Mouse (Mus musculus) midbrain, embryonic 12.5 days (tissue): ENCODE data around the gene Tsfm. TPM values are rescaled to one million over a fixed set of nuclear protein-coding genes. Genes with fewer than 3 reads are reported as not detected.
"Not testable (repeated sequence)": the region's sequence is repeated elsewhere in the genome, so short reads cannot be mapped to it uniquely, and the experiment has no call there.

Experiments used
- ATAC-seq: fragments of 200-750 bp; cut with Nextera tagmentation; 2 replicates; pipeline ENCODE4 v1.8.0; 2017; ENCODE audit warnings: low read depth, moderate TSS enrichment, moderate library complexity; ENCODE audit not compliant: low FRiP score
- H3K27ac ChIP-seq: fragments of 300-500 bp; sonication (generic); replicated peaks from 2 replicates; pipeline ENCODE4 v1.5.1; 2016; ENCODE audit warnings: mild to moderate bottlenecking
- H3K27me3 ChIP-seq: fragments of 300-500 bp; sonication (generic); 2 replicates; pipeline ENCODE4 v1.6.1; 2016; ENCODE audit warnings: mild to moderate bottlenecking
- H3K36me3 ChIP-seq: fragments of 300-500 bp; sonication (generic); 2 replicates; pipeline ENCODE4 v1.6.1; 2016
- H3K4me1 ChIP-seq: fragments of 300-500 bp; sonication (generic); 2 replicates; pipeline ENCODE4 v1.6.1; 2016
- H3K4me2 ChIP-seq: fragments of 300-500 bp; sonication (generic); replicated peaks from 2 replicates; pipeline ENCODE4 v1.6.1; 2016; ENCODE audit warnings: mild to moderate bottlenecking, moderate library complexity
- H3K4me3 ChIP-seq: fragments of 300-500 bp; sonication (generic); 2 replicates; pipeline ENCODE4 v1.5.1; 2016; ENCODE audit warnings: mild to moderate bottlenecking
- H3K9ac ChIP-seq: fragments of 300-500 bp; sonication (generic); replicated peaks from 2 replicates; pipeline ENCODE4 v1.6.1; 2016; ENCODE audit warnings: mild to moderate bottlenecking, moderate library complexity
- H3K9me3 ChIP-seq: fragments of 300-500 bp; sonication (generic); 2 replicates; pipeline ENCODE4 v1.6.1; 2016; ENCODE audit warnings: mild to moderate bottlenecking
- WGBS: fragments of 180-500 bp; shearing (Covaris S2); methylation state at CpG from one replicate; pipeline ENCODE4 v1.1.7; 2016; 5-methylcytosine and 5-hydroxymethylcytosine counted together
- polyA plus RNA-seq: library from polyadenylated mRNA; unstranded; fragments of >200 nt; fragmentation: Nextera tagmentation; extraction: Ambion mirVana; gene quantifications from 2 replicates; pipeline ENCODE4 v1.2.1, GENCODE M21; 2016

The Tsfm gene
- polyA plus RNA-seq, 1 experiment from 2014 or later = 79.2 TPM

GRCm38 (mm10) chr10:127062101-127062500 is 31.5 kb upstream of the Tsfm start:
- not testable (repeated sequence) for H3K4me2 ChIP-seq, H3K4me3 ChIP-seq, H3K9ac ChIP-seq, ATAC-seq, H3K9me3 ChIP-seq, H3K27me3 ChIP-seq, H3K27ac ChIP-seq
- H3K36me3 ChIP-seq = peaks cover 31% of the 10 kb centered on the region
- 88% methylated on average over 4 of the region's 4 CpGs for WGBS
- H3K4me1 ChIP-seq = peaks cover 50% of the 10 kb centered on the region

GRCm38 (mm10) chr10:127061513-127061912 is 30.9 kb upstream of the Tsfm start:
- H3K27me3 ChIP-seq = peaks cover 5% of the 10 kb centered on the region; the same call in 1 of the 2 replicates
- H3K4me1 ChIP-seq = peaks cover 48% of the 10 kb centered on the region
- 74% methylated on average over 2 of the region's 2 CpGs for WGBS
- peak overlapping the region; percentile 96 for H3K27ac ChIP-seq
- ATAC-seq = no peak
- H3K9ac ChIP-seq = no peak overlapping the region
- peak overlapping the region; percentile 96; the same call in 1 of the 2 replicates for H3K4me2 ChIP-seq
- H3K4me3 ChIP-seq = no peak overlapping the region
- H3K9me3 ChIP-seq = no peaks in the 10 kb centered on the region
- H3K36me3 ChIP-seq = peaks cover 31% of the 10 kb centered on the region

- WGBS = 26% methylated on average over 5 of the region's 5 CpGs
- no peak for ATAC-seq
- Histone ChIP-seq H3K4me3 (peak overlapping the region; percentile 97), H3K9ac (peak overlapping the region; percentile 99), H3K4me1 (peaks cover 46% of the 10 kb centered on the region), H3K27me3 (peaks cover 5% of the 10 kb centered on the region; the same call in 1 of the 2 replicates), H3K36me3 (peaks cover 31% of the 10 kb centered on the region), H3K27ac (peak overlapping the region; percentile 96), H3K4me2 (peak overlapping the region; percentile 96), H3K9me3 (no peaks in the 10 kb centered on the region)
Observed at GRCm38 (mm10) chr10:127061085-127061484, 30.4 kb upstream of the Tsfm start.

- H3K27me3 ChIP-seq = peaks cover 5% of the 10 kb centered on the region; the same call in 1 of the 2 replicates
- no peaks in the 10 kb centered on the region for H3K9me3 ChIP-seq
- peak; percentile 28 for ATAC-seq
- under 1% methylated on average over 44 of the region's 72 CpGs for WGBS
- peak within 1 kb of the TSS; percentile 97 for H3K4me3 ChIP-seq
- H3K36me3 ChIP-seq = peaks cover 31% of the 10 kb centered on the region
- peak within 1 kb of the TSS; percentile 99 for H3K9ac ChIP-seq
- H3K4me1 ChIP-seq = peaks cover 46% of the 10 kb centered on the region
- peak within 1 kb of the TSS; percentile 96 for H3K27ac ChIP-seq
- H3K4me2 ChIP-seq = peak within 1 kb of the TSS; percentile 96
Observed at GRCm38 (mm10) chr10:127059968-127060916, 29.6 kb upstream of the Tsfm start, which contains the start of gene March9. TSS of gene March9 (minus strand) at chr10:127060184.

- under 1% methylated on average over 56 of the region's 92 CpGs for WGBS
- peak overlapping the region; percentile 96 for H3K4me2 ChIP-seq
- H3K27me3 ChIP-seq = peaks cover 5% of the 10 kb centered on the region; the same call in 1 of the 2 replicates
- ATAC-seq = peak; percentile 5; the same call in 1 of the 2 replicates
- H3K36me3 ChIP-seq = peaks cover 33% of the 10 kb centered on the region
- no peaks in the 10 kb centered on the region for H3K9me3 ChIP-seq
- H3K27ac ChIP-seq = peak overlapping the region; percentile 96
- peak overlapping the region; percentile 97 for H3K4me3 ChIP-seq
- H3K9ac ChIP-seq = peak overlapping the region; percentile 99
- H3K4me1 ChIP-seq = peaks cover 39% of the 10 kb centered on the region
Observed at GRCm38 (mm10) chr10:127059174-127059967, 28.7 kb upstream of the Tsfm start.

- 10% methylated on average over 8 of the region's 8 CpGs for WGBS
Observed at GRCm38 (mm10) chr10:127058708-127059107, 28.1 kb upstream of the Tsfm start.

GRCm38 (mm10) chr10:127058161-127058560 is 27.5 kb upstream of the Tsfm start:
- Histone ChIP-seq H3K4me3 (peak overlapping the region; percentile 97), H3K36me3 (peaks cover 44% of the 10 kb centered on the region), H3K4me1 (peaks cover 39% of the 10 kb centered on the region), H3K9ac (peak overlapping the region; percentile 99), H3K27ac (no peak overlapping the region), H3K4me2 (peak overlapping the region; percentile 96), H3K9me3 (no peaks in the 10 kb centered on the region), H3K27me3 (peaks cover 5% of the 10 kb centered on the region; the same call in 1 of the 2 replicates)
- ATAC-seq = peak; percentile 13; the same call in 1 of the 2 replicates
- WGBS = under 1% methylated on average over 9 of the region's 9 CpGs

More at GRCm38 (mm10) chr10:127058708-127059107, 28.1 kb upstream of the Tsfm start:
- Histone ChIP-seq H3K9me3 (no peaks in the 10 kb centered on the region), H3K27ac (0 out of 2 replicates have a peak overlapping the region, but pooled peaks have one; percentile 96), H3K27me3 (peaks cover 5% of the 10 kb centered on the region; the same call in 1 of the 2 replicates), H3K4me3 (peak overlapping the region; percentile 97), H3K4me1 (peaks cover 39% of the 10 kb centered on the region), H3K36me3 (peaks cover 40% of the 10 kb centered on the region), H3K9ac (peak overlapping the region; percentile 99), H3K4me2 (peak overlapping the region; percentile 96)
- no peak for ATAC-seq

GRCm38 (mm10) chr10:127056490-127056889 is 25.9 kb upstream of the Tsfm start:
- Histone ChIP-seq H3K36me3 (peaks cover 44% of the 10 kb centered on the region), H3K9me3 (no peaks in the 10 kb centered on the region), H3K4me1 (peaks cover 31% of the 10 kb centered on the region), H3K27me3 (peaks cover 14% of the 10 kb centered on the region), H3K9ac (no peak overlapping the region), H3K27ac (no peak overlapping the region), H3K4me3 (no peak overlapping the region), H3K4me2 (no peak overlapping the region)
- ATAC-seq = no peak
- WGBS = 92% methylated on average over 20 of the region's 20 CpGs

GRCm38 (mm10) chr10:127055406-127055805 is 24.8 kb upstream of the Tsfm start:
- no peak overlapping the region for H3K4me2 ChIP-seq
- no peaks in the 10 kb centered on the region for H3K9me3 ChIP-seq
- peaks cover 44% of the 10 kb centered on the region for H3K36me3 ChIP-seq
- peaks cover 20% of the 10 kb centered on the region for H3K4me1 ChIP-seq
- 91% methylated on average over 8 of the region's 8 CpGs for WGBS
- no peak overlapping the region for H3K27ac ChIP-seq
- no peak for ATAC-seq
- H3K27me3 ChIP-seq = peaks cover 23% of the 10 kb centered on the region
- H3K9ac ChIP-seq = no peak overlapping the region
- no peak overlapping the region for H3K4me3 ChIP-seq

- H3K4me3 ChIP-seq = no peak overlapping the region
- peaks cover 44% of the 10 kb centered on the region for H3K36me3 ChIP-seq
- H3K27me3 ChIP-seq = peaks cover 30% of the 10 kb centered on the region
- no peak overlapping the region for H3K4me2 ChIP-seq
- H3K9ac ChIP-seq = no peak overlapping the region
- 73% methylated on average over 4 of the region's 4 CpGs for WGBS
- H3K27ac ChIP-seq = no peak overlapping the region
- no peak for ATAC-seq
- H3K9me3 ChIP-seq = no peaks in the 10 kb centered on the region
- H3K4me1 ChIP-seq = peaks cover 18% of the 10 kb centered on the region
Observed at GRCm38 (mm10) chr10:127054646-127055045, 24.0 kb upstream of the Tsfm start.

GRCm38 (mm10) chr10:127050119-127050474 is 19.5 kb upstream of the Tsfm start:
- Histone ChIP-seq H3K4me2 (no peak overlapping the region), H3K36me3 (peaks cover 24% of the 10 kb centered on the region), H3K9ac (no peak overlapping the region), H3K4me1 (peaks cover 3% of the 10 kb centered on the region; the same call in 1 of the 2 replicates), H3K9me3 (no peaks in the 10 kb centered on the region), H3K27ac (no peak overlapping the region), H3K27me3 (peaks cover 58% of the 10 kb centered on the region), H3K4me3 (no peak overlapping the region)
- 21% methylated on average over 10 of the region's 10 CpGs for WGBS
- ATAC-seq = no peak
